Mouse (Mus musculus) lung, postnatal 0 days (tissue): ENCODE measurements around the gene Cib4.

Experiments
- CTCF ChIP-seq: IDR thresholded peaks from 2 replicates; pipeline ENCODE4 v1.5.1; 2016; ENCODE audit warnings: antibody characterized with exemption, mild to moderate bottlenecking
- EP300 ChIP-seq: IDR thresholded peaks from 2 replicates; pipeline ENCODE4 v1.6.1; 2016; ENCODE audit warnings: antibody characterized with exemption, mild to moderate bottlenecking, control low read depth

DNA sequence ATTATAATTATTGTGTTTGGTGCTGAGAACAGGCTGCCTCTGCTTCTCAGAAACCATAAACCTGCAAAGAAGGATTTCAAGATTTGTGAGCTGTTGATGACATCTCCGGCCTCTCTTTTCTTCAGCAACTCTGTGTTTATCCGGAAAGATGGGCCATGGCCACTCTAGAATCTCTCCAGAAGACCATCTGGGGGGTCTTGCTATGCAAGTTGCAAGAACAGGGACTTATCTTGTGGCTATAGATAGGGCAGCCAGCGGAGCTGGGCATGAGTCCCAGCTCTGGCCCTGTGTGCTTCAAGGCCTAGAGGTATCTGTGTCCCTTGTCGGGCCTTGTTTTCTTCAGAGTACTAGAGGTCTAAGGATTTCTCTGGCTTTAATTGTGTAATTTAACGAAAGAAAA is 36.4 kb upstream of the Cib4 start:
- TF ChIP-seq CTCF: no peak
- TF ChIP-seq EP300: no peak
